Mouse (Mus musculus): ENCODE results near the gene Tmem234.

- TF ChIP-seq CTCF (IDR thresholded peaks at IDR 0.05; ENCODE audit: borderline replicate concordance, extremely low read depth, insufficient read depth, insufficient read length) (no peak), POLR2A (IDR thresholded peaks at IDR 0.05; ENCODE audit: borderline replicate concordance, extremely low read depth, insufficient read depth, insufficient read length, poor library complexity, severe bottlenecking) (no peak)
Measured at GRCm38 (mm10) chr4:129625029-129625370, 24.5 kb downstream of the Tmem234 start.
